Mouse (Mus musculus): Measurements from ENCODE around the gene U2af1l4.
A peak's percentile ranks its signal among the peaks of the same experiment; 100 is the strongest.

Gene U2af1l4

DNA sequence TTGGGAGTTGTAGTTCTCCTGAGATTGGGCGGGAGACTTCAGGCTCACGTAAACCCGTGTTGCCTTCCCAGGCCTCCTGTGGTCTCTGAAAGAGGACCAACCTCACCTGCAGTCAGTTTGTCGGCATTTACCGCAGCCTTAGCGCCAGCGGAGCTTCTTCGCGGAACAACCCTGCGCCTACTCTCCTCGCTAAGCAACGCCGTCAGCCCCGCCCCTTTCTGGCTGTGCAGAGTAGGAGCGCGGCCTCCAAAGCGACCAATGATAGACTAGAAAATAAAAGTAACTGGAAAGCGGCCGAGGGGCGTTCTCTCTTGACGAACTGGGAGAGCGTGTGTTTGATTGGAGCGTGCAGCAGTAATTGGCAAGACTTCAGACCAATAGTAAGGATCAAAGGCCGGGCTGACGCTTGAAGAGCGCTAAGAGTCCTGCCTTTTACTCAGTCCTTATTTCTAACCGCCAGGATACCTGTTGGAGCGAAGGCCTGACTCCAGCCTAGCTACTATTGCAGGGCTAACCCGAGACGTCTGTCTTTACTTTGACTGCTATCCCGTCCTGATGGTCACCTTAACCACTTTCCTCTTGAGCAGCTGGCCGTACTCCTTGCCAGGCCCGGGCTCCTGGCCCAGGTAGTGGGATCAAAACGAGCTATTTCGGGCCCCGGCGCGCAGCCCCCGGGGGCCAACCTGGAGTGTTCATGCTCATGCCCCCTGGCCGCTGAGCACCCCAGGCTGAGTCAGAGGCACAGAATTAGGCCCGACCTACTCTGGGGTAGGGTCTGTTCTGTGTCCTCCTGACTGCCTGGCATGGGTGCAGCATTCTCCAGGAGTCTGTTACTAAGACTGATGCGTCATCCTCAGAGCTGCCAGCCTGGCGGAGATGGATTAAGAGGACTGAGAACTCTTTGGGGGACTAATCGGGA lies 10.7 kb upstream of the U2af1l4 start, which contains the start of the genes Hspb6 and Proser3:
TSS of gene Hspb6 (plus strand) at position 77 of the 919 bp plus-strand sequence.
TSS of gene Proser3 (minus strand) at position 198 of the 919 bp plus-strand sequence.
- DNase-seq (ENCODE audit: low read depth in 1 of 2, low spot score in 2 of 2): peak; percentile 85 to 88

DNA sequence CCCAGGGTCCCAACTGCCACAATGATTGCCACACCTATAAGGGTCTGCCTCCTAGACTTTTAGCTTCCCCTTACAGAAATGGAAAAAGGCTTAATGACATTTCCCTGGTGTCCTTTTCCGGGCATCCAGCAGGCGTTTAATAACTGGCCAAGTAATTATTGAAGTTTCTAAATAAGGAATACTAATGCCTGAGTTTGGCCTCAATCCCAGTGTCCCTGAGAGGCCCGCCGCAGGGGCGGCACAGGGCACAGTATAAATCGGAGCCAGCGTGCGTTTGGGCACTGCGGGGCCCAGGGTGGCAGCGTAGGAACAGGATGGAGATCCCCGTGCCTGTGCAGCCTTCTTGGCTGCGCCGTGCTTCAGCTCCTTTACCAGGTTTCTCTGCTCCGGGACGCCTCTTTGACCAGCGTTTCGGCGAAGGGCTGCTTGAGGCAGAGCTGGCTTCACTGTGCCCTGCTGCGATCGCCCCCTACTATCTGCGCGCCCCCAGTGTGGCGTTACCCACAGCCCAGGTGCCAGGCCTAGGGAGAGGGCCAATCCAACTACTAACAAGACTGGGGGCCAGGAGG lies 10.0 kb upstream of the U2af1l4 start:
- no peak for DNase-seq (ENCODE audit: low read depth in 1 of 2, low spot score in 2 of 2)

DNA sequence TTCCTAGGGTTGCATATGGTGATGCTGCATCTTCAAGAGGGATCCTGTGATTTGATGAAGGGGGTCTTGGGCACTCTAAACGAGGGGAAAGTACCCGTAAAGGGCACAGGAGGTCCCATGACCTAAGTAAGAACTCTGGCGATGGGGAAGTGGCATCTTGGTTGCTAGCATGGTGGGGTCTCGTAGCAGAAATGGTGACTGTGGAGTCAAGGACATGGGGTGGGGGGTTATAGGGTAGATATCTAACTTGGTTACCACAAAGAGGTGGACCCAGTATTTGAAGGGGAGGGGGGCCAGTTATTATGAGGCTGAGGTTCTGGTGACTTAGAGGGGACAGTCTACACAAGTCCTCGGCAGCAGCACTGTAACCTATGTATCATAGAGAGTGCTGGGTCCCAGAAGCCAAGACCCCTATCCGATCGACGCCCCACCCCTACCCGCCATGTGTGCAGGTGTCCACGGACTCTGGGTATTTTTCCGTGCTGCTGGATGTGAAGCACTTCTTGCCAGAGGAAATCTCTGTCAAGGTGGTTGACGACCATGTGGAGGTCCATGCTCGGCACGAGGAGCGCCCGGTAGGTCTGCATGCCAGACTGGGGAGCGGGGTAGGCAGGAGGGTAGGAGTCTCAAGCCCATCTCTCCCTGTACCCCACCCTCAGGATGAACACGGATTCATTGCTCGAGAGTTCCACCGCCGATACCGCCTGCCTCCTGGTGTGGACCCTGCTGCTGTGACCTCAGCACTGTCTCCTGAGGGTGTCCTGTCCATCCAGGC lies 9.1 kb upstream of the U2af1l4 start:
- no peak for DNase-seq (ENCODE audit: low read depth in 1 of 2, low spot score in 2 of 2)

DNA sequence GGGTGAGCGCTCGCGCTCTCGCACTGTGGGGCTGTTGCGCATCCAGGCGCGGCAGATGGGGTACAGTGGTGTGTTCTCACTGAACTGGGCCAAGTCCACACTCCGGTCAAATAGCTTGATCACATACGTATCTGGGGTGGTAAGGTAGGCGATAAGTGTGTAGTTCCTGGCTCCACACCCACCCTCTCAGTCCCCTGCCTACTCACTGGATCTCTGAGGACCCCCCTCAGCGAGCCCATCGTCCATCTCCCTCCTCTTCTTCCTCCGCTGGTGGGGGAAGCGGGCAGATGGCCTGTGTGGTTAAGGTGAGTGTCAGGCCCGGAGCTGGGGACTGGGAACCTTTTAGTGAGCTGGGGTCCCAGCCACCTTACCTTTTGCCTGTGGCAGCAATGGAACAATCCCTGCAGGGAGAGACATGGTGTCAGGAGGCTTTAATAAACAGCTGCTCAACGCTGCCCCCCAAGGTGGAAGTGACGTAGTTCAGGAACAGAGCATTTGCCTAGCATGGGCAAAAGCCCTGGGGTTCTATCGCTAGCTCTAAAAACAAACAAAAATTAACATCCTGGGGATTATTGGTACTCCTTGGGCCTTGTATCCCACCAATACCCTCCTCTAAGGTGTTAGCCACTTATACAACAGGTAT lies 6.1 kb upstream of the U2af1l4 start:
- DNase-seq (ENCODE audit: low read depth in 1 of 2, low spot score in 2 of 2): no peak

DNA sequence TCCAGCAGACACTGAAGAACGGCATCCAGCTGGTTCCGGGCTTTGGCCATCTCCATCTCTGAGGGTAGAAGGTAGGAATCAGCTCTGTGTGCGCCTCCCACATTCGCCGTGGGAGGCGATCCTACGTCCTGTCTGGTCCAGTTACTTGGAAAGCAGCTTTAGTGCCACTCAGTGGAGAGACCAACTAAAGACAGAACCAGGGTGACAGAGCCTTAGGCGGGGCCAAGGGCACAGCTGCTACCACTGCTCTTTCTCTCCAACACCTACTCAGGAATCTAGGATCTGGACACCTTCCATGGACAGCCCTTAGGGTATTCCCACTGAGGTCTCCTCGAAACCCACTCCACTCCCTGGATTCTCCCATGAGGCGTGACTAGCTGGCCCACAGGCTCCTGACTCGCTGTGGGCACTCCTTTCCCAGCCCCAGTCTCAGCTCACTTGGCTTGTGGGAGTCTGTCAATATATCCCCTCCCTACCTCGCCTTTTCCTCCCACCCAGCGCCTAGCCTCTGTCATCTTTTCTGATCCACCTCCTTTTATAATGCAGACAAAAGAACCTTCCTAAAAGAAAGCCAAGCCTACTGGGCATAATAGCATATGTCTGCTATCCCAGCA lies 5.1 kb upstream of the U2af1l4 start:
- no peak for DNase-seq (ENCODE audit: low read depth in 1 of 2, low spot score in 2 of 2)

DNA sequence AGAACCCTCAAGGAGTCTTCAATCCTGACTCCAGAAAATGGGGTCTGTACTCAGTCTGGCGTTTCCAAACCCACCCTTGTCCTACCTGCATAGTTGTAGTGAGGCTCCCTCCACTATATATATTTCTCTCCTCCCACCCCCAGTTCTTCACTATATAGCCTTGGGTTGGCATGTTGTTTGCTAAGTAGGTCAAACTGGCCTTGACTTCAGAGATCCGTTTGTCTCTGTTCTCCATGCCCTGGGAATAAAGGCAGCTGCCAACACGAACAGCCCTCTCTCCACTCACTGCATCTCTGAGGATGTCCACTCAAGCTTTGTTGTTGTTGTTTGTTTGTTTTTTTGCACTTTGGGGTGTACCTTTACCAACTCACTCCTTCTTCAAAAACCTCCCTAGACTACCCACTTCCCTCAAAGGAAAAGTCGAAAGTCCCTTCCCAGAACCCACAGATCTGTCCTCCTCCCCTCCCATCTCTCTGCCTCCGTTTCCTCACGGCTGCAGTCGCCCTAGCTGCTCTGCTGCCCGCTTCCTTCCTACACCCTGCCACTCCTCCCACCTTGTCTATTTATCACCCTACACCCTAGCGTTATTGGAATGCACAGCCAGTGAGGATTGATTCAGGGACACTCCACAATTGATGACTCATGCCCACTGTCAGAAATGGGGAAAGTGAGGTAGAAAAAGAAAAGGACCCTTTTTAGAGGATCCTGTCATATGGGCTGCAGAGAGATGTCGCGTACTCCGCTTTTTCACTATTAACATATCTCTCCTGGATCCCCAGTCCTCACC lies 4.3 kb upstream of the U2af1l4 start:
- DNase-seq (ENCODE audit: low read depth in 1 of 2, low spot score in 2 of 2): no peak

DNA sequence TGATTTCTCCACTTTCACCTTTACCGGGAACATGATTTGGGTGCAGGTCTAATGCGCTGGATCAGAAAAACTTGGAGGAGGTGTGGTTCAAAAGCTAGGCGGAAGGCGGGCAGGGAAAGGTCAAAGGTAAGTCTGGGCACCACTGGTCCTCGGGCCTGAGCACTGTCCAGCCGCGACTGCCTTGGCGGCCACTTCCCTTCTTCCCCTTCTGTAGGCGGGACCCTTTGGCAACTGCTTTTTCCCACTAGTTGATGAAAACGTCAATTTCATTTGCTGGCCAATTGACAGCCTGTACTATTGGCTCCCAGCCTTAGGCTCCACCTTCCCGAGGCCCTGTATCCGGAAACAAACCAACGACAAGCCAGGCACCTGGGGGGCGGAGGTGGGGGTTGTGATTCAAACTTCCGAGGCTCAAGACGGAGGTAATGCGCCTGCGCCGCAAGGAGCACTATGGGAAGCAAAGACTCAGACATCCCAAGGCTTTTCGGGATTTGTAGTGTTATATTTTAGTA lies 3.6 kb upstream of the U2af1l4 start, which contains the start of gene Lin37:
TSS of gene Lin37 (minus strand) at position 396 of the 512 bp plus-strand sequence.
- peak; percentile 77 to 81 for DNase-seq (ENCODE audit: low read depth in 1 of 2, low spot score in 2 of 2)

DNA sequence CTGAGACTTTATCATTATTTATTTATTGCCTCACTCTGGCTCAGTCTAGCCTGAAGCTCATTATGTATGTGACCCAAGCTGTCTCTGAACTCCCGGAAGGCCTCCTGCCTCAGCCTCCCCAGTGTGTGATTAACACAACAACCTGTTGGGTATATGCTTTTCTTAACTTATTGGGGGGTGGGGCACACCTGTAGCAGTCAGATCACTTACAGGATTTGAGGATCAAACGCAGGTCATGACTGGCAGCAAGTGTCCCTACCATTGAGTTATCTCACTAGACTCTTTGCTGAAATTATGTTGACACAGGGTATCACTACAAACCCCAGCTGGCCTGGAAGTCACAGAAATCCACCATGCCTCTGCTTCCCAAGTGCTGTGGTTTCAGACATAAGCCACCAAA lies 2.8 kb upstream of the U2af1l4 start:
- DNase-seq (ENCODE audit: low read depth in 1 of 2, low spot score in 2 of 2): no peak

DNA sequence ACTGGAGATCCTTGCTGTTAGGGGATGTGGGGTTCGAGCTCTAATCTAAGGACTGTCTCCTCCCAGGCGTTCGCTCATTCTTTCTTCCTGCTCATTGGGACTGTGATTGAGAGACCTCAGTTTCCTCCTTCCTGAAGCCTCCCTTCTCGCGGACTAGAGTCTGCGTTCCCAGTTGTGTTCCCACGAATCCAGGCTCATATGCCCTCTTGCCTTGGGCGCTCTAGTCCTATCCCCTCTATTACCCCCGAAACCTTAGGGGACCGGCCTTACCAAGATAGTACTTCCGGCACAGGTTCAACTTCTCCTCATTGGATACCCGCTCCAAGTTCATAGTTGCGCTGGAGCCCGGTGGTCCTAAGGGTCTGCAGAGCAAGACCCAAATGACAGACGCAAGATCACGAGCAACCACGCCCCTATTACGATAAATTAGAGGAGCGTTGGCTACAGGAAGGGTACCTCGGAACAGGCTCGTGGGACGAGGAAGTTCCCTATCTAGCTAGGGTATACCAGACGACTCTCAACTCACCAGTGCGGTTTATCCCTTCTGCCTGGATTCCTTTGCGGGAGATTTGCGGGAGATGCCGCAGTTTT lies 480 bp upstream of the U2af1l4 start:
- DNase-seq (ENCODE audit: low read depth in 1 of 2, low spot score in 2 of 2): no peak

DNA sequence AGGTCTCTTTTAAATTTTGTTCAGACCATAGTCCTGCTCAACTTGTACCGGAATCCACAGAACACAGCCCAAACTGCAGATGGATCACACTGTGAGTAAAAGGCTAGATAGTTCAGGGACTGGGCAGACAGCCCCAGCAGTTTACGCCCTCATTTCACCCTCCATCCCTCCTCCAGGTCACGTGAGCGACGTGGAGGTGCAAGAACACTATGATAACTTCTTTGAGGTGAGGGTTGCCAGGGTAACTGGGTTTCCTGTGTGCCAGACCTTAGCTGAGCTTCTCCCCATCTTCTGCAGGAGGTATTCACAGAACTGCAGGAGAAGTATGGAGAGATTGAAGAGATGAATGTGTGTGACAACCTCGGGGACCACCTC lies 792 bp downstream of the U2af1l4 start:
- DNase-seq (ENCODE audit: low read depth in 1 of 2, low spot score in 2 of 2): no peak

DNA sequence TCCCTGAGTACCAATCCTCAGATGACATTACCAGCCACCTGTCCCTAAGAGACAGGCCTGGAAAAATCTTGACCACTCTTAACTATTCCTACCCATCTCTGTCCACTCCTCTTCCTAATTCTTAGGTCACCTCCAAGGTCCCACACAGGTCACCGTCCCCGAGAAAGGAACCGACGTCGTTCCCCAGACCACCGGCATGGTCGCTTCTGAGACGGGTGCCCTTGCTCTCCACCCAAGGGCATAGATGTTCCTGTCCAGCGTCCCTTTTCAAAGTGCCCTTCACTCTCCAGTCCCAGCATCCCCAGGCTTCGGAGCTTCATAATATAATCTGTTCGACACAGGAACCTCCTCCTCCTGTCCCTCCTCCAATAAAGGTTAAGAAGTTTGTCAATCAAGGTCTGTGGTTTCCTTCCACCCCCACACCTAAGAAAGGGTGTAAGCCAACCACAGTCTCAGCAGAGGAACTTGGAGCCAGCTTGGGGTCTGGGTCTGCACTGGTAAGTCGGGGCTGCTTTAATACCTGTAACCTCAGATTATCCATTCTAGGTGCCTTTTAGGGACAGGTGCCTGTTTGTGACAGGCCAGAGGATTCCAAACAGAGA lies 2.0 kb downstream of the U2af1l4 start, which contains the start of gene Igflr1:
TSS of gene Igflr1 (plus strand) at position 458 of the 602 bp plus-strand sequence.
- no peak for DNase-seq (ENCODE audit: low read depth in 1 of 2, low spot score in 2 of 2)

DNA sequence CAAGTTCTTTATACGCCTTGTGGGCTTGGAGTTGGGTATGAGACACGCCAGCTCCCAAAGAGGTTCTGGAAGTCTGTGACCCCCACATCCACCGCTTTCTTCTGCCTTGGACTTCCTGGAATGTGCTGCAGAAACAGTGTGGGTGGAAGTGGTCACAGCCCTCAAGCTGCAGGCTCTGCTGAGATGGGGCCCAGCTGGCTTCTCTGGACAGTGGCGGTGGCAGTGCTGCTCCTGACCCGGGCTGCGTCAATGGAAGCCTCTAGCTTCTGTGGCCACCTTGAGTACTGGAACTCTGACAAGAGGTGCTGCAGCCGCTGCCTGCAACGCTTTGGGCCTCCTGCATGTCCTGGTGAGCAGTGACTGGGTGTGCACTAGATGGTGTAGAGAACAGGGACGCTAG lies 2.9 kb downstream of the U2af1l4 start:
- DNase-seq (ENCODE audit: low read depth in 1 of 2, low spot score in 2 of 2): no peak

DNA sequence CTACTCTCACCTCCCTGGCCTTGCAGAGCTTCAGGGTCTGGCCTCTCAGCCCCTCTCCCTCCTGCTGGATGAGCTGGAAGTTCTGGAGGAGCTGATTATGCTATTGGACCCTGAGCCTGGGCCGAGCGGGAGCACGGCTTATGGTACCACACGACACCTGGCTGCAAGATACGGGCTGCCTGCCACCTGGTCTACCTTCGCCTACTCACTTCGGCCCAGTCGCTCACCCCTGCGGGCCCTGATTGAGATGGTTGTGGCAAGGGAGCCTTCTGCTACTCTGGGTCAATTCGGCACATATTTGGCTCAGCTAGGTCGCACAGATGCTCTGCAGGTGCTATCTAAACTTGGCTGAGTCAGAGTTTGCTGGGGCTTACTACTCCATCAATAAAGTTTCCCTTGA lies 4.5 kb downstream of the U2af1l4 start:
- no peak for DNase-seq (ENCODE audit: low read depth in 1 of 2, low spot score in 2 of 2)

DNA sequence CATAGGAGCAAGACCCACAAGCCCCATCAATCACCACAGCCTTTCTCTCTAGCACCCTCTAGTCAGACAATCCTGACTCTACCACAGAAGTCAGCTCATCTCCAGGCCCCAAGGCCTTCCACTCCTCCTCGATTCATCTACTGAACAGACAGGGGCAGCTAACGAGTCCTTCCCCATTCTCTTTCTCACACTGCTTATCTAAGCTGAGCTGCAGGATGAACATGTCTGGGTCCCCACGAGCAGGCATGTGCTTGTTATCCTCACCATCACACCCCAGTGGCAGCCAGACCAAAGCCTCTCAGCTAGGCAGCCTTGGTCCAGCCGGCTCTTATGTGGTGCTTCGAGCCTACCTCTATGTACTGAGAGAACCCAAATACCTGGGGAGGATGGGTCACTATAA lies 9.3 kb downstream of the U2af1l4 start:
- DNase-seq (ENCODE audit: low read depth in 1 of 2, low spot score in 2 of 2): no peak

DNA sequence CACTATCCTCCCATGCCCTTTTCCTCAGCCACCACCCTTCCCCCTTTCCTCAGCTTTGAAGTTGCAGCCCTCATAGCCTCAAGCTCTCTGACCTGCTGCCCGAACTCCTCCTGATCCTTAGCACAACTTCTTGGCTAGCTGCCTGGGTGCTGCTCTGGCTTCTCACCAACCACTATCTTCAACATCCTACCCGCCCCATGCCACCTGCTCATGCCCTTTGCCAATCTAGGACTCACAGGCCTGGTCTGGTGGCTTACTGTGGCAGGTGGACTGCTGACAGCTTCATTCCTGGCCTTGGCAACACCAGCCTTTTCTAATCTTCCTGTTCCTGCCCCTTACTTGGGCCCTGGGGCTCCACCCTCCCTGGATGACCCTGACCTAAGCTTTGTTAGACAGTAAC lies 9.9 kb downstream of the U2af1l4 start:
- DNase-seq (ENCODE audit: low read depth in 1 of 2, low spot score in 2 of 2): no peak

DNA sequence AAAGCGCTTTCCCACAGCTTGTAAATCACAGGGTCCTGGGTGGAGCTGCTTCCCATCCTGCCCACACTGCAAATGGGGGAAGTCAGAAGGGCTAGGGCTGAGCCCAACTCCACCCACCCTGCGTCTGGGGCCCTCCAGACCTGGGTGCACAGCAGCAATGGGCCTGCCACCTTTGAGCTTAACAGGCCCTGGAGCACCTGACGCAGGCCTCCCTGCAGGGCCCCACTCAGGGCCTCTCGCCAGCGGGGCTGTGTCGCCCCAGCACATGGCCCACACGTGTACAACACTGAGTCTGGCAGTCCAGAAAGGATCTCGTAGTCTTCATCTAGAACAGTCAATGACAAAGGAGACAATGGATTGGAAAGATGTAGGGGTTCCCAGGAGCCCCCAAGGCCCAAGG lies 16.8 kb downstream of the U2af1l4 start:
- no peak for DNase-seq (ENCODE audit: low read depth in 1 of 2, low spot score in 2 of 2)

DNA sequence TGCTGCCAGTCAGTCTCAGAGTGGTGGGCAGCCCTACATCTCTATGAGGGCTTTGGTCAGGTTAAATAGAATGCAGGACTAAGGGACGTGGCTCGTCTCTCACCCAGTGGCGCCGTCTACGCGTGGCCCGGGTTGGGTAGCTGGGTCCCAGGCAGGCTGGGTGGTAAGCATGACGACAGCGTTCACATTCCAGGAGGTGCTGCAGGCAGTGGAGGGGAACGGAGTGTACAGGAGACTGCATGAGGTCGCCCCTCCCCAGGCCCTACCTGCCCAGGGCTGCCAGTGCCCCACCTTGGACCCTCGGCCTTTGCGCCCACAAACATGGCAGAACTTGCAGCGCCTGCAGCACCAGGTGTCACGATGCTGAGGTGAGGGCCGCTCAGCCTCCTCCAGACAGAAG lies 18.4 kb downstream of the U2af1l4 start:
- no peak for DNase-seq (ENCODE audit: low read depth in 1 of 2, low spot score in 2 of 2)

DNA sequence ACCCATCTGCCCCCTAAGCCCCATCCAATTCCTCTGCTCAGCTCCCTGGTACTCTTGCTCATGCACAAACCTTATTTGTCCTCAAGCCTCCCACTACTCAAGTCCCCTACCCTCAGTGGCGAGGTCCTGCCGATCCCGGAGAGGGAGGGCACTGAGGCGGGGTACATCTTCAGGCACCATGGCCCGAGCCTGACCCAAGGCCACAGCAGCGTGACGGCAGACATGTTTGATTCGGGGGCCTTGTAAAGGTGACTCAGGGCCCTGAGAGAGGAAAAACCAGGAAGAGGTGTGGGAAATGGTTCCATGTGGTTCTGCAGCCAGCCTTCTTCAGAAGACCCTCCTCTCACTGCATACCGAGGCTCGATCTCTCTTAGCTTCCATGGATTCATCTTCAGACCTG lies 21.2 kb downstream of the U2af1l4 start:
- no peak for DNase-seq (ENCODE audit: low read depth in 1 of 2, low spot score in 2 of 2)

DNA sequence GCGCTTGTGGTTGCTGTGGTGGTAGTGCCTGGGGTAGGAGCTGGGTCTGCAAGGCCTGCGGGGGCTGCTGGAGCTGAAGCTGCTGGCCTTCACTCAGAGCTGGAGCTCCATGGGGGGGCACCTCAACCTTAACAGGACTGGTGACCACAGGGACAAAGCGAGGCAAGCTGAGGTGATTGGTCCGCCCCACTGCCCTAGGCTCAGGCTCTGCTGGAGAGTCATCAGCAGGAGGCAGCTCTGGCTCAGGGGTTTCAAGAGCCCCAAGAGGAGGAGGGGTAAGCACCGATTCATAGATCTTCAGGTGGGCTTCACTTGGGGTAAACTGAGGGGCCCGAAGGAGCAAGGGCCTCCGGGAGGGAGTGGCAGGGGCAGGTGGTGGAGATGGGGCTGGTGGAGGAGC lies 22.1 kb downstream of the U2af1l4 start:
- no peak for DNase-seq (ENCODE audit: low read depth in 1 of 2, low spot score in 2 of 2)
